Mouse (Mus musculus) gastrocnemius, adult 2 months (tissue): ENCODE results near the gene Cdc37. TPM values are rescaled to one million over a fixed set of nuclear protein-coding genes. Genes with fewer than 3 reads are reported as not detected.

Experiments
- DNase-seq: peaks from one replicate; pipeline ENCODE4 v3.0.0; 2022
- H3K27ac ChIP-seq: fragments of 200-600 bp; 2 replicates; pipeline ENCODE4 v1.8.1; 2022; ENCODE audit warnings: mild to moderate bottlenecking
- H3K4me3 ChIP-seq: fragments of 200-600 bp; 2 replicates; pipeline ENCODE4 v1.8.1; 2022; ENCODE audit warnings: mild to moderate bottlenecking, moderate library complexity
- CTCF ChIP-seq: fragments of 200-600 bp; IDR thresholded peaks from 2 replicates; pipeline ENCODE4 v1.8.1; 2022; ENCODE audit warnings: antibody characterized with exemption, mild to moderate bottlenecking, moderate library complexity
- intact Hi-C: fragments of 180-260 bp; cut with DNase I; formaldehyde crosslinking; loops from one replicate; pipeline ENCODE4 v1.15.1; 2025
- total RNA-seq, 2 experiments: library from RNA; stranded (reverse); gene quantifications; 2 replicates each; pipeline ENCODE4 v1.2.3; 2021

The Cdc37 gene
- total RNA-seq, 2 experiments from 2014 or later, result 116 to 139 TPM

- peak within 1 kb of the TSS; percentile 35; the same call in 1 of the 2 replicates for H3K27ac ChIP-seq
- intact Hi-C loops, result no loop called here
- no peak for TF ChIP-seq CTCF
- peak within 1 kb of the TSS; percentile 70 for H3K4me3 ChIP-seq
- DNase-seq, result no peak
These were observed 15.5 kb upstream of the Cdc37 start, which contains the start of gene Pde4a for GRCm38 (mm10) chr9:21165041-21165951. Gene Pde4a (plus strand): TSS chr9:21165714.

- intact Hi-C loops, result no loop called here
- no peak for TF ChIP-seq CTCF
- Histone ChIP-seq H3K27ac (no peak overlapping the region), H3K4me3 (peak overlapping the region; percentile 41)
- peak; percentile 31 for DNase-seq
These were observed 14.3 kb upstream of the Cdc37 start for GRCm38 (mm10) chr9:21164072-21164471.

DNA sequence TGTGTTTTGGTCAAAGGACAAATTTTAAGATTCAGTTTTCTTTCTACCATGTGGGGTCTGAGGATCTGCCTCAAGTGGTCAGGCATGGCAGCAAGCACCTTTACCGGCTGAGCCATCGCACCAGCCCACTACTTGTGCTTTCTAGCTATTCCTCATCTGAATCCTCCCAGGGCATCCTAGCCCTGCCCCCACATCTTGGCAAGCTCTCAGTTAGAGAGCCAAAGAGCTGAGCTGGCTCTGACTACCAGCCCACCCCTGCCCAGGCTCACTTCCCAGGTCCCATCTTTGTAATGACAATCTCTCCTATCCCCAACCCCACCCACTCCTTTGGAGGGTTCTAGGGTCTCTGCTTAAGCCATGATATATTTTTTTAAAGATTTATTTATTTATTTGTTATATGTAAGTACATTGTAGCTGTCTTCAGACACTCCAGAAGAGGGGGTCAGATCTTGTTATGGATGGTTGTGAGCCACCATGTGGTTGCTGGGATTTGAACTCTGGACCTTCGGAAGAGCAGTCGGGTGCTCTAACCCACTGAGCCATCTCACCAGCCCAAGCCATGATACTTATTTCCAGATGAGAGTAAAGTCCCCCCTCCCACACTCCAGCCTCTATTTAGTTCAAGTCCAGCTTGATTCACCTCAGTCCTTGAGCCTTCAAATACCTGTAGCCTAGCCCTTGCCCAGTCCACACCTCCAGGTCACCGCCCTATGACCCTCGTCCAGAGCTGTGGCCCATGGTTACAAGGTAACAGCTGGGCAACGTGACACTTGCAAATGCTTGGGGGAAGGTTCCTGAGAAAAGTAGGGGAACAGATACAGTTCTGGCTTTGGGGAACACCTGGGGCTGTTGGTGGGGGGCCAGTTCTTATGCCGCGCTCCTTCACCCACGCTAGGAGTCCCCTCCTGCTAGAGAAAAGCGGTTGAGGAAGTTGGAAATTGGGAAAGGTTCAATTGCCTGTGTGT is 13.6 kb upstream of the Cdc37 start:
- Histone ChIP-seq H3K4me3 (no peak overlapping the region), H3K27ac (no peak overlapping the region)
- no peak for TF ChIP-seq CTCF
- intact Hi-C loops, result no loop called here
- DNase-seq, result peak; percentile 14

DNA sequence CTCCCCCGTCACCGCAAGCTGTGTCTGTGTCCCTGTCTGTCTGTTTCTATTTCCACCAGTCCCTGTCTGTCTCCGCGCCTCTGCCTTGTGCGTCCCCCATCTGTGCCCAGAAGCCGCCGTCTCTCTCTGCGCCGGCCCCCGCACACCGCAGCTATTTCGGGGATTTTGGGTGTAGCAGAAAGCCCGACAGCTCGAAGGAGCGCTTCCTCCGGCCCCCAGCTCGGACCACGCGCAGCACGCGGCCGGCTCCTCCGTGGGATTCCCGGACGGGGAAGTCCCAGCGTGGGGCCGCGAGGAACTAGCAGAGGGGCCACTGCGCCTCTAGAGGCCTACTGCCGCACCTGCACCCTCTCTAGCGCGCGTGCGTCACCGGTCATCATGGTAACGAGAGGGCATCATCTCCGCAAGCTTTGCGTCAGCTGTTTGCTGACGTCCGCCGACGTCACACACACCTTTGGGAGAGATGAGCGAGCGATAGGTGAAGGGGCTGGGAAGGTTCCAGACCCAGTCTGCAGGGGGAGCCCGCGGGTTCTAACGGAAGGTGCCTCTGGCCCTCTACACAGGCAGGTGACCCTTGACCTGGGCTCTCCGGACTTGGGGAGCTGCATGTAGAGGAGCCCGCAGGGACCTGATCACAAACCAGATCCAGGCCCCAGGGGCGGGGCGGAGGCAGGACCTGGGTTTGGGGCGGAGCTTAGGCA is 11.6 kb upstream of the Cdc37 start:
- intact Hi-C loops, result no loop called here
- peak; percentile 90 for DNase-seq
- Histone ChIP-seq H3K4me3 (peak overlapping the region; percentile 76), H3K27ac (peak overlapping the region; percentile 85)
- peak; percentile 93 for TF ChIP-seq CTCF

DNA sequence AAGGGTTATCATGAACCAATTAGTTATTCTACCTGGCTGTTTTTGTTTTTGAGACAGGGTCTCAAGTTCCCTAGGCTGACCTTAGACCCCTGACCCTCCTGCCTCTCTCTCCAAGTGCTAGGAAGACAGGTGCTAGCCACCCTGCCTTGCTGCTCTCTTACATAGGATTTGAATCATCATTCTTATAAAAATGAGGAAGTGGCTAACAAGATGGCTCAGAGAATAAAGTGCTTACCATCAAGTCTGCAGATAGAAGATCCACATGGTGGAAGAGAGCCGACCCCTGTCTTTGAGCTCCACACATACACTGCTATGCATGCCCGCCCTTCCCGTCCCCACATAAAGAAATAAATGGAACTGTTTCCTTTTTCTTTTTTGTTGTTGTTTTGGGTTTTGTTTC is 5.0 kb upstream of the Cdc37 start:
- Histone ChIP-seq H3K27ac (no peak overlapping the region), H3K4me3 (no peak overlapping the region)
- DNase-seq, result no peak
- no peak for TF ChIP-seq CTCF
- intact Hi-C loops, result no loop called here

- no peak for TF ChIP-seq CTCF
- Histone ChIP-seq H3K4me3 (peak overlapping the region; percentile 63), H3K27ac (peak overlapping the region; percentile 62)
- DNase-seq, result peak; percentile 23
- intact Hi-C loops, result loop anchor here (2.0 kb wide), 1 partner anchor 15 kb away; no protein-coding TSS in a partner anchor
These were observed 4.1 kb upstream of the Cdc37 start for GRCm38 (mm10) chr9:21153833-21154232.

GRCm38 (mm10) chr9:21153331-21153730 is 3.5 kb upstream of the Cdc37 start:
- intact Hi-C loops, result loop anchor here (2.0 kb wide), 1 partner anchor 15 kb away; no protein-coding TSS in a partner anchor
- TF ChIP-seq CTCF, result no peak
- Histone ChIP-seq H3K27ac (peak overlapping the region; percentile 62), H3K4me3 (peak overlapping the region; percentile 63)
- DNase-seq, result peak; percentile 25

DNA sequence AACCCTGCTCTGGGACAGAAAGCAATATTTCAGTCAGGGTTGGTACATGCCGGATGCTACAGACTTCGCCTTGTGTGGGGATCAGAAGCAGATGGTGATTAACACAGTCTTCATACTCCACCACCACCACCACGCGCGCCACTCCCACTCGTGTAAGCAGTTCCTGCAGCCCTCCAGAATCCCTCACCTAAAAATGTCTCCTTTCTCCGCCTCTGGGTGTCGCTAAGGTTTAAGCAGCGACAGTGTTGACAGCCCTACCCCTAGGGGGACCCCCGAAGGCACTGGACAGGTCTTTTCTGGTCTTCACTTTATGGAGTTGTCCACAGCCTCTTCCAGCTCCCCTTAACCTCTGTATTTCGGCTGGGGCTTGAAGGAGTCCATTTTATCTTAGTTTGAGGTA is 2.9 kb upstream of the Cdc37 start:
- peak overlapping the region; percentile 62; the same call in 1 of the 2 replicates for H3K27ac ChIP-seq
- peak overlapping the region; percentile 63 for H3K4me3 ChIP-seq
- DNase-seq, result peak; percentile 35
- peak; percentile 74 for TF ChIP-seq CTCF
- intact Hi-C loops, result loop anchor here (2.0 kb wide), 1 partner anchor 16 kb away; no protein-coding TSS in a partner anchor

DNA sequence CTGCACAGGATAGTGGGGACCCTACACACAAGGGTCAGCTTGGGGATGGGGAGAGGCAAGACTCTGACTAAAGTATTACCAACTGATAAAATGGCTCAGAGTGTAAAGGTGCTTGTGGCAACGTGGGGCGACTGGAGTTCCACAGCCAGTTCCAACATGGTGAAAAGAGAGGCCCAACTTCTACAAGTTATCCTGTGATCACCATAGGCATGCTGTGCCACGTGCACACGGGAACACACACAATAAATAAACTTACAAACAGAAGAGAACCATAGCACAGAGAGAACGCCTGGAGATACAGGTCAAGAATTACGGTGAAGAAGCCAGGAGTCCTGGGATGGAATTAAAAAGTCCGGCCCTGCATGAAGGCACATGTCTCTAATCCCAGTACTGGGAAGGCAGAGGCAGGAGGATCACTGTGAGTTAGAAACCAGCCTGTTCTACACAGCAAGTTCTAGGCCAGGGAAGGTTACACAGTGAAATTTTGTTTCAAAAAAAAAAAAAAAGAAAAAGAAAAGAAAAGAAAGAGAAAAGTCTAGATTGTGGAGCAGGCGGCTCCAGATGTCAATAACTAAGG is 617 bp downstream of the Cdc37 start:
- DNase-seq, result no peak
- Histone ChIP-seq H3K27ac (peak overlapping the region; percentile 93), H3K4me3 (peak overlapping the region; percentile 71)
- intact Hi-C loops, result loop anchor here (2.0 to 5.0 kb wide), 2 partner anchors 57 to 72 kb away; partner anchors contain the start of genes Gm38431 and Raver1
- TF ChIP-seq CTCF, result no peak

- intact Hi-C loops, result loop anchor here (2.0 to 5.0 kb wide), 2 partner anchors 56 to 72 kb away; partner anchors contain the start of genes Gm38431 and Raver1
- no peak for TF ChIP-seq CTCF
- DNase-seq, result no peak
- Histone ChIP-seq H3K4me3 (peak overlapping the region; percentile 71), H3K27ac (peak overlapping the region; percentile 93; the same call in 1 of the 2 replicates)
These were observed 1.4 kb downstream of the Cdc37 start for GRCm38 (mm10) chr9:21148427-21148826.

DNA sequence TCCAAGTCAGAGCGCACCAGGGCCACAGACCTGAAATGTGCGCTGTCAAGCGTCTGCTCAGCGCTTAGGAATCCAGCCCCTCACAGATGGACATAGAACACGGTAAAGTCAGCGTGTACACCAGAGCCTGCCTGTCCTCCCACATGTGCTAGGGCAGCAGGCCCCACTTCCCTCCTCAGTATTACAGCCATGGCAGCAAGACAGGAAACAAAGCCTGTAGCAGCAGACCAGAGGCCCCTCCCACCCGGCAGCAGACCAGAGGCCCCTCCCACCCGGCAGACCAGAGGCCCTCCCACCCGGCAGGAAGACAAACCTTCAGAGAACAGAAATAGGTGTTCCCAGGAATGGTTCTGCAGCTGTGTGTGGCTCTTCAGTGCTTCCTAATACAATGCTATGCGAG is 3.1 kb downstream of the Cdc37 start:
- Histone ChIP-seq H3K27ac (peak overlapping the region; percentile 87), H3K4me3 (peak overlapping the region; percentile 29)
- DNase-seq, result no peak
- intact Hi-C loops, result loop anchor here (5.0 kb wide), 1 partner anchor 54 kb away; the partner anchor contains the start of genes Gm38431 and Raver1
- TF ChIP-seq CTCF, result no peak
